Mouse (Mus musculus) cortical plate, adult 2 months (tissue): ENCODE results near the gene Gjd2.

ENCODE experiments used
- CTCF ChIP-seq: fragments of 200-500 bp; IDR thresholded peaks from 2 replicates; pipeline ENCODE4 v1.5.1; 2011; ENCODE audit warnings: mild to moderate bottlenecking, control low read depth, low read length; ENCODE audit not compliant: insufficient read depth; ENCODE audit errors: extremely low read depth
- POLR2A ChIP-seq: fragments of 200-500 bp; IDR thresholded peaks from 2 replicates; pipeline ENCODE4 v1.6.1; 2011; ENCODE audit warnings: mild to moderate bottlenecking, low read length, control low read depth; ENCODE audit not compliant: insufficient read depth; ENCODE audit errors: extremely low read depth

GRCm38 (mm10) chr2:113978151-113978771, 35.2 kb downstream of the Gjd2 start:
- TF ChIP-seq CTCF = no peak
- no peak for TF ChIP-seq POLR2A
